Comparison of ENCODE assay signal across 8 mouse cellular contexts in genomic region chr15:73982065-73982729, GRCm38 (mm10).
DNase-seq lines count a peak whose midpoint lies in the region; ATAC-seq and TF ChIP-seq lines count a peak whose summit lies in the region.

No protein-coding gene starts in this region.

- DNase-seq in heart, embryonic 10.5 days (ENCODE audit: low spot score), result no peak
- DNase-seq in layer of hippocampus, adult 2 months (ENCODE audit: low spot score in 2 of 2), result peak; percentile 83 to 88
- DNase-seq in natural killer cell, adult 2 months (ENCODE audit: low spot score in 2 of 2), result no peak
- no peak for DNase-seq in thymus, postnatal 10 days (ENCODE audit: low spot score in 2 of 2)

- ATAC-seq in heart, embryonic 11.5 days (replicated peaks; ENCODE audit: insufficient number of reproducible peaks, low FRiP score, low TSS enrichment), result peak; percentile 37; the same call in 1 of the 2 replicates
- ATAC-seq in frontal cortex, adult (ENCODE audit: low TSS enrichment), result peak; percentile 69
- peak; percentile 73; the same call in 1 of the 2 replicates for ATAC-seq in neural tube, embryonic 15.5 days (ENCODE audit: low FRiP score)
- ATAC-seq in monocyte, adult 5-6 weeks (replicated peaks; ENCODE audit: insufficient number of reproducible peaks, low FRiP score, low TSS enrichment, poor library complexity, severe bottlenecking), result no peak

- 20% methylated on average over 23 of the region's 23 CpGs for WGBS in heart, embryonic 11.5 days (ENCODE audit: insufficient replicate concordance)
- 28% methylated on average over 23 of the region's 23 CpGs for WGBS in heart, embryonic 10.5 days
- WGBS in neural tube, embryonic 15.5 days, result 21% methylated on average over 23 of the region's 23 CpGs

- H3K36me3 ChIP-seq in heart, embryonic 11.5 days (ENCODE audit: control insufficient read depth, insufficient read depth, low read length), result no peaks in the 10 kb centered on the region
- no peaks in the 10 kb centered on the region for H3K36me3 ChIP-seq in heart, embryonic 10.5 days
- no peaks in the 10 kb centered on the region for H3K36me3 ChIP-seq in neural tube, embryonic 15.5 days

- H3K4me1 ChIP-seq in heart, embryonic 11.5 days (ENCODE audit: control insufficient read depth, insufficient read depth, low read length), result 0 out of 2 replicates have a peak, but pooled peaks cover 7% of the 10 kb centered on the region
- peaks cover 28% of the 10 kb centered on the region for H3K4me1 ChIP-seq in heart, embryonic 10.5 days
- peaks cover 11% of the 10 kb centered on the region for H3K4me1 ChIP-seq in neural tube, embryonic 15.5 days

- H3K4me3 ChIP-seq in heart, embryonic 11.5 days (ENCODE audit: low read depth, low read length), result no peak overlapping the region
- H3K4me3 ChIP-seq in heart, embryonic 10.5 days, result no peak overlapping the region
- H3K4me3 ChIP-seq in layer of hippocampus, adult 2 months, result peak overlapping the region; percentile 17; the same call in 1 of the 2 replicates
- H3K4me3 ChIP-seq in neural tube, embryonic 15.5 days (replicated peaks), result no peak overlapping the region

- no peaks in the 10 kb centered on the region for H3K27me3 ChIP-seq in heart, embryonic 11.5 days (ENCODE audit: control insufficient read depth, insufficient read depth, low read length)
- 0 out of 2 replicates have a peak, but pooled peaks cover 5% of the 10 kb centered on the region for H3K27me3 ChIP-seq in heart, embryonic 10.5 days (ENCODE audit: insufficient read depth, poor library complexity, severe bottlenecking)
- H3K27me3 ChIP-seq in neural tube, embryonic 15.5 days (replicated peaks), result no peaks in the 10 kb centered on the region

- no peak overlapping the region for H3K9ac ChIP-seq in heart, embryonic 11.5 days (ENCODE audit: low read depth, low read length)
- no peak overlapping the region for H3K9ac ChIP-seq in neural tube, embryonic 15.5 days (replicated peaks)

- 0 out of 2 replicates have a peak overlapping the region, but pooled peaks have one; percentile 15 for H3K27ac ChIP-seq in heart, embryonic 11.5 days (ENCODE audit: low read depth, low read length)
- H3K27ac ChIP-seq in heart, embryonic 10.5 days, result no peak overlapping the region; the same call in 1 of the 2 replicates
- peak overlapping the region; percentile 89 for H3K27ac ChIP-seq in layer of hippocampus, adult 2 months
- H3K27ac ChIP-seq in neural tube, embryonic 15.5 days (replicated peaks), result peak overlapping the region; percentile 46; the same call in 1 of the 2 replicates

- TF ChIP-seq CTCF in layer of hippocampus, adult 2 months (conservative IDR thresholded peaks at IDR 0.05), result no peak

- H3K9me3 ChIP-seq in heart, embryonic 11.5 days (replicated peaks; ENCODE audit: control insufficient read depth, low read length), result no peaks in the 10 kb centered on the region
- no peaks in the 10 kb centered on the region for H3K9me3 ChIP-seq in heart, embryonic 10.5 days
- no peaks in the 10 kb centered on the region for H3K9me3 ChIP-seq in neural tube, embryonic 15.5 days (replicated peaks)

- peak overlapping the region; percentile 9 for H3K4me2 ChIP-seq in heart, embryonic 11.5 days
- peak overlapping the region; percentile 30 for H3K4me2 ChIP-seq in neural tube, embryonic 15.5 days

Comparison
In these comparisons a context has a peak if more than half of its experiments do, and no peak if none do; other contexts are left out.
1. DNase-seq: peak in layer of hippocampus, adult 2 months (2 of 2); none in heart, embryonic 10.5 days (single experiment), natural killer cell, adult 2 months (0 of 2) and thymus, postnatal 10 days (0 of 2).